Mouse (Mus musculus) CH12.LX (cell line): ENCODE measurements around the gene Tekt3. TPM values are rescaled to one million over a fixed set of nuclear protein-coding genes. Genes with fewer than 3 reads are reported as not detected.

Experiments
- DNase-seq: peaks from one replicate; pipeline ENCODE4 v3.0.0-alpha.2; 2013; ENCODE audit errors: extremely low read depth
- H3K27ac ChIP-seq: 2 replicates; pipeline ENCODE4 v1.5.1; 2012; ENCODE audit warnings: low read depth, mild to moderate bottlenecking, control low read depth, moderate library complexity; ENCODE audit not compliant: insufficient read depth
- H3K27me3 ChIP-seq: replicated peaks from 2 replicates; pipeline ENCODE3; 2012; ENCODE audit warnings: inconsistent platforms
- H3K36me3 ChIP-seq, 2 experiments: replicated peaks in 1 of 2; 2 replicates each; pipeline versions ENCODE3 to v1.6.1; 2012; ENCODE audit warnings: inconsistent platforms in 1 of 2, low read length in 1 of 2, mild to moderate bottlenecking in 1 of 2, mixed read lengths in 1 of 2, moderate library complexity in 1 of 2; ENCODE audit not compliant: control insufficient read depth in 1 of 2, insufficient read depth in 1 of 2
- H3K4me1 ChIP-seq, 2 experiments: 2 replicates each; pipeline ENCODE4 v1.6.1; 2012; ENCODE audit warnings: inconsistent platforms in 1 of 2, moderate library complexity in 1 of 2; ENCODE audit not compliant: insufficient read depth in 2 of 2, control insufficient read depth in 1 of 2
- H3K4me2 ChIP-seq: 2 replicates; pipeline ENCODE4 v1.6.1; 2012; ENCODE audit warnings: low read depth, mild to moderate bottlenecking, control low read depth; ENCODE audit not compliant: poor library complexity, insufficient read depth, severe bottlenecking
- H3K4me3 ChIP-seq, 3 experiments: fragments of 150-350 bp in 1 of 3; sonication (generic) in 1 of 3; replicated peaks in 1 of 3; 2 replicates each; pipeline versions ENCODE3 to v1.5.1; 2011 to 2012; ENCODE audit warnings: low read depth in 2 of 3, low read length in 2 of 3, mild to moderate bottlenecking in 2 of 3, moderate library complexity in 2 of 3, control low read depth in 1 of 3, improper control_type of control experiment in 1 of 3, inconsistent platforms in 1 of 3, mixed read lengths in 1 of 3; ENCODE audit not compliant: poor library complexity in 1 of 3
- H3K79me2 ChIP-seq: replicated peaks from 2 replicates; pipeline ENCODE4 v1.6.1; 2012; ENCODE audit warnings: mild to moderate bottlenecking, moderate library complexity; ENCODE audit not compliant: control insufficient read depth, poor library complexity, insufficient read depth, severe bottlenecking; ENCODE audit errors: extremely low read depth
- H3K9ac ChIP-seq: 2 replicates; pipeline ENCODE4 v1.6.1; 2012; ENCODE audit warnings: low read depth, mild to moderate bottlenecking, control low read depth, moderate library complexity; ENCODE audit not compliant: insufficient read depth
- H3K9me3 ChIP-seq: replicated peaks from 2 replicates; pipeline ENCODE3; 2012; ENCODE audit warnings: low read length, inconsistent platforms, mixed read lengths
- CHD1 ChIP-seq: IDR thresholded peaks from 2 replicates; pipeline ENCODE4 v1.6.1; 2012; ENCODE audit warnings: low read depth, low read length, improper control_type of control experiment, inconsistent platforms
- CTCF ChIP-seq, 2 experiments: IDR thresholded peaks in 1 of 2; conservative IDR thresholded peaks in 1 of 2; 2 replicates each; pipeline ENCODE4 v1.5.1; 2011 to 2012; ENCODE audit warnings: low read depth in 2 of 2, low read length in 2 of 2, improper control_type of control experiment in 1 of 2, inconsistent platforms in 1 of 2, mild to moderate bottlenecking in 1 of 2, moderate library complexity in 1 of 2
- E2F4 ChIP-seq: IDR thresholded peaks from 2 replicates; pipeline ENCODE4 v1.6.1; 2011; ENCODE audit warnings: low read depth, low read length, improper control_type of control experiment; ENCODE audit not compliant: insufficient replicate concordance
- ELF1 ChIP-seq: IDR thresholded peaks from 2 replicates; pipeline ENCODE4 v1.6.1; 2014; ENCODE audit warnings: low read depth, mild to moderate bottlenecking, inconsistent platforms, low read length, improper control_type of control experiment
- EP300 ChIP-seq: IDR thresholded peaks from 2 replicates; pipeline ENCODE4 v1.6.1; 2011; ENCODE audit warnings: low read length, improper control_type of control experiment
- ETS1 ChIP-seq: conservative IDR thresholded peaks from 2 replicates; pipeline ENCODE4 v1.6.1; 2012; ENCODE audit warnings: low read depth, mild to moderate bottlenecking, inconsistent platforms, low read length, improper control_type of control experiment, moderate library complexity
- GABPA ChIP-seq: IDR thresholded peaks from 2 replicates; pipeline ENCODE4 v1.6.1; 2012; ENCODE audit warnings: low read depth, low read length, improper control_type of control experiment, inconsistent platforms; ENCODE audit not compliant: insufficient replicate concordance
- HCFC1 ChIP-seq: IDR thresholded peaks from 2 replicates; pipeline ENCODE4 v1.6.1; 2012; ENCODE audit warnings: low read depth, mild to moderate bottlenecking, inconsistent platforms, low read length, improper control_type of control experiment
- JUN ChIP-seq: IDR thresholded peaks from 2 replicates; pipeline ENCODE4 v1.6.1; 2011; ENCODE audit warnings: low read depth, mild to moderate bottlenecking, low read length, improper control_type of control experiment, moderate library complexity; ENCODE audit not compliant: insufficient read depth
- MAFK ChIP-seq: IDR thresholded peaks from 2 replicates; pipeline ENCODE4 v1.6.1; 2011; ENCODE audit warnings: low read length, improper control_type of control experiment; ENCODE audit not compliant: insufficient replicate concordance
- MAX ChIP-seq: IDR thresholded peaks from 2 replicates; pipeline ENCODE4 v1.6.1; 2011; ENCODE audit warnings: low read length, improper control_type of control experiment
- MAZ ChIP-seq: IDR thresholded peaks from 2 replicates; pipeline ENCODE4 v1.6.1; 2012; ENCODE audit warnings: low read depth, mild to moderate bottlenecking, inconsistent platforms, low read length, improper control_type of control experiment, moderate library complexity
- MYC ChIP-seq: IDR thresholded peaks from 2 replicates; pipeline ENCODE4 v1.6.1; 2011; ENCODE audit warnings: low read depth, mild to moderate bottlenecking, improper control_type of control experiment, low read length
- PAX5 ChIP-seq: IDR thresholded peaks from 2 replicates; pipeline ENCODE4 v1.6.1; 2012; ENCODE audit warnings: low read length, inconsistent platforms, mixed read lengths
- POLR2AphosphoS2 ChIP-seq: IDR thresholded peaks from 2 replicates; pipeline ENCODE4 v1.6.1; 2011; ENCODE audit warnings: low read depth, low read length, improper control_type of control experiment
- RAD21 ChIP-seq: IDR thresholded peaks from 2 replicates; pipeline ENCODE4 v1.6.1; 2011; ENCODE audit warnings: low read depth, mild to moderate bottlenecking, low read length, improper control_type of control experiment, moderate library complexity
- SIN3A ChIP-seq: IDR thresholded peaks from 2 replicates; pipeline ENCODE4 v1.6.1; 2012; ENCODE audit warnings: low read length, improper control_type of control experiment, inconsistent platforms
- SMC3 ChIP-seq: IDR thresholded peaks from 2 replicates; pipeline ENCODE4 v1.6.1; 2011; ENCODE audit warnings: low read depth, low read length, improper control_type of control experiment
- TBP ChIP-seq: conservative IDR thresholded peaks from 2 replicates; pipeline ENCODE4 v1.6.1; 2011; ENCODE audit warnings: low read depth, low read length, improper control_type of control experiment
- USF1 ChIP-seq: IDR thresholded peaks from 2 replicates; pipeline ENCODE4 v1.6.1; 2014; ENCODE audit warnings: low read depth, mild to moderate bottlenecking, inconsistent platforms, low read length, improper control_type of control experiment
- USF2 ChIP-seq: conservative IDR thresholded peaks from 2 replicates; pipeline ENCODE4 v1.6.1; 2011; ENCODE audit warnings: low read depth, low read length, improper control_type of control experiment
- ZC3H11A ChIP-seq: IDR thresholded peaks from 2 replicates; pipeline ENCODE4 v1.6.1; 2012; ENCODE audit warnings: low read depth, mild to moderate bottlenecking, inconsistent platforms, low read length, improper control_type of control experiment
- ZMIZ1 ChIP-seq: IDR thresholded peaks from 2 replicates; pipeline ENCODE4 v1.6.1; 2012; ENCODE audit warnings: low read depth, mild to moderate bottlenecking, inconsistent platforms, low read length, improper control_type of control experiment
- ZNF384 ChIP-seq: IDR thresholded peaks from 2 replicates; pipeline ENCODE4 v1.6.1; 2012; ENCODE audit warnings: low read depth, low read length, improper control_type of control experiment, inconsistent platforms
- dilution Hi-C: fragments of 300-500 bp; cut with MboI; formaldehyde crosslinking; loops from 2 replicates; pipeline ENCODE4 v1.14.3; 2020; ENCODE audit warnings: low sequenced_read_pairs; ENCODE audit not compliant: extremely low pct_unique_long_range_greater_than_20kb, extremely low pct_ligation_motif_present
- in situ Hi-C: fragments of 300-500 bp; cut with MboI; formaldehyde crosslinking; loops from 3 replicates; pipeline ENCODE4 v1.14.3; 2019; ENCODE audit warnings: low sequenced_read_pairs, low pct_ligation_motif_present, low pct_unique_long_range_greater_than_20kb, mixed read lengths
- polyA plus RNA-seq: library from polyadenylated mRNA; unstranded; fragments of >175 nt; gene quantifications from 2 replicates; pipeline ENCODE4 v1.2.1, GENCODE M21; 2012; ENCODE audit warnings: low read depth; ENCODE audit not compliant: insufficient read length
- total RNA-seq, 2 experiments: library from RNA; depleted of rRNA; stranded (reverse); fragments of 300-350 nt in 1 of 2; fragments of >200 nt in 1 of 2; gene quantifications; 2 replicates each; pipeline ENCODE4 v1.2.3; 2012 to 2014

Gene Tekt3
- total and polyA plus RNA-seq, 3 experiments = not detected

- Histone ChIP-seq H3K9me3 (no peaks in the 10 kb centered on the region), H3K4me3 (no peak overlapping the region), H3K27ac (no peak overlapping the region), H3K9ac (no peak overlapping the region), H3K79me2 (no peaks in the 10 kb centered on the region), H3K36me3 (no peaks in the 10 kb centered on the region), H3K27me3 (peaks cover 10% of the 10 kb centered on the region)
- in situ Hi-C loops (no loop called here), dilution Hi-C loops (no loop called here)
- no peak for TF ChIP-seq EP300
- no peak for TF ChIP-seq MAFK
- TF ChIP-seq SIN3A = no peak
- TF ChIP-seq JUN = no peak
- TF ChIP-seq ZMIZ1 = no peak
- no peak for TF ChIP-seq ELF1
- no peak for TF ChIP-seq ETS1
- no peak for TF ChIP-seq HCFC1
- TF ChIP-seq POLR2AphosphoS2 = no peak
- TF ChIP-seq E2F4 = no peak
- TF ChIP-seq GABPA = no peak
- no peak for TF ChIP-seq ZNF384
- no peak for TF ChIP-seq MAX
- no peak for TF ChIP-seq CHD1
- no peak for TF ChIP-seq RAD21
- no peak for TF ChIP-seq USF1
- TF ChIP-seq, all 38 proteins: peak for 0
- DNase-seq = no peak
- no peak overlapping the region for H3K4me2 ChIP-seq
- H3K4me1 ChIP-seq = no peaks in the 10 kb centered on the region
Measured at GRCm38 (mm10) chr11:63127513-63127912, 66.1 kb downstream of the Tekt3 start.

GRCm38 (mm10) chr11:63128784-63129183 lies 67.3 kb downstream of the Tekt3 start, which contains the start of gene Pmp22:
Gene Pmp22 (plus strand): TSS chr11:63128982.
- Histone ChIP-seq H3K36me3 (no peaks in the 10 kb centered on the region), H3K4me1 (no peaks in the 10 kb centered on the region), H3K4me2 (no peak within 1 kb of the TSS), H3K4me3 (no peak within 1 kb of the TSS), H3K9ac (no peak within 1 kb of the TSS), H3K9me3 (no peaks in the 10 kb centered on the region), H3K27ac (no peak within 1 kb of the TSS)
- dilution Hi-C loops = no loop called here
- TF ChIP-seq JUN (no peak), ZC3H11A (no peak), GABPA (no peak), MAFK (no peak), SMC3 (no peak), MAZ (no peak), HCFC1 (no peak), CTCF (conservative IDR thresholded peaks at IDR 0.05 in 1 of 2, IDR thresholded peaks at IDR 0.05 in 1 of 2; ENCODE audit: low read depth in 2 of 2, low read length in 2 of 2) (no peak), E2F4 (no peak), TBP (no peak), USF2 (no peak), ZNF384 (no peak), MYC (no peak), PAX5 (no peak), SIN3A (no peak), MAX (no peak)
- TF ChIP-seq, all 38 proteins: peak for 0
- DNase-seq = no peak
- no peaks in the 10 kb centered on the region for H3K79me2 ChIP-seq
- in situ Hi-C loops = no loop called here
- peaks cover 9% of the 10 kb centered on the region for H3K27me3 ChIP-seq
